ENCODE assay signal across 10 mouse cellular contexts in the genomic region with DNA sequence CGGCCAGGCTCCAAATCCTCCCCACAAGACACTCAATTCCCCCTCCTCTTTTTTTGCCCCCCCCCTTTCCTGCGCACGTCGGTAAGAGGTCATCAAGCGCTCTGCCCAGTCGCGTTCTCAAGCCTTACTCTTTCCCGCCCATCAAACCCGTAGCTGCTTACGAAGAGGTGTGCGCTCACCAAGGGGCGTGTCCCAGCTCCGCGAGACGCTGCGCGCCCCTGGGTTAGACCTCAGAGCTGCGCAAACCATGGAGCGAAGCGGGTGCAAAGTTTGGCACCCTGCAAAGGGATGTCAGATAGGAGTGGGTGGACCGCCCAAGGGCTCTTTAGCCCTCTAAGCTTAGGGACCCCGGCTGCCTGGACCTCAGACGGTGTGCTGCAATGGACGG. TPM values are rescaled to one million over a fixed set of nuclear protein-coding genes. Genes with fewer than 3 reads are reported as not detected.
DNase-seq lines count a peak whose midpoint lies in the region; ATAC-seq lines count a peak whose summit lies in the region.
"Had no signal": no experiment of that assay in that cellular context is flagged by ENCODE, and none has a peak within 500 bp of the region (broad histone marks: within the 10 kb centered on the region; RNA-seq: fewer than 3 reads in every experiment).

No protein-coding gene starts in this region.

- peak; percentile 87 for ATAC-seq in forebrain, embryonic 14.5 days
- peak; percentile 81 for ATAC-seq in kidney, embryonic 14.5 days (ENCODE audit: low FRiP score, low TSS enrichment)

- H3K36me3 ChIP-seq in forebrain, embryonic 14.5 days (ENCODE audit: control insufficient read depth, insufficient read depth, low read length), result no peaks in the 10 kb centered on the region
- no peaks in the 10 kb centered on the region for H3K36me3 ChIP-seq in kidney, embryonic 14.5 days (ENCODE audit: control insufficient read depth, insufficient read depth, low read length)
- H3K36me3 ChIP-seq: G1E had no signal

- peak; percentile 63 for DNase-seq in heart, adult 11 months
- DNase-seq in heart, postnatal 36 days, result no peak
- DNase-seq in adrenal gland, adult 2 months, result peak; percentile 59
- peak; percentile 64 for DNase-seq in forebrain, embryonic 14.5 days (ENCODE audit: low spot score)
- peak; percentile 1 for DNase-seq in lung, postnatal 14 days
- DNase-seq in yolk sac, embryonic 10.5 days (ENCODE audit: low spot score), result peak; percentile 34
- no peak for DNase-seq in frontal cortex, postnatal 10 days (ENCODE audit: low spot score in 2 of 2)

- 29% methylated on average over 24 of the region's 24 CpGs for WGBS in forebrain, embryonic 14.5 days
- 22% methylated on average over 24 of the region's 24 CpGs for WGBS in kidney, embryonic 14.5 days

- H3K4me3 ChIP-seq in forebrain, embryonic 14.5 days (ENCODE audit: low read depth, low read length), result peak overlapping the region; percentile 32
- H3K4me3 ChIP-seq in kidney, embryonic 14.5 days (ENCODE audit: low read length), result peak overlapping the region; percentile 30

- no peak overlapping the region for H3K27ac ChIP-seq in forebrain, embryonic 14.5 days (ENCODE audit: low read depth, low read length)
- no peak overlapping the region for H3K27ac ChIP-seq in kidney, embryonic 14.5 days (ENCODE audit: low read depth, low read length)

- H3K4me1 ChIP-seq in forebrain, embryonic 14.5 days (ENCODE audit: control insufficient read depth, insufficient read depth, low read length), result no peaks in the 10 kb centered on the region
- H3K4me1 ChIP-seq in kidney, embryonic 14.5 days (ENCODE audit: control insufficient read depth, insufficient read depth, low read length), result no peaks in the 10 kb centered on the region

- intact Hi-C loops in heart, postnatal 36 days (cut with DNase I), result no loop called here

- H3K9me3 ChIP-seq in forebrain, embryonic 14.5 days (replicated peaks; ENCODE audit: control insufficient read depth, low read length), result no peaks in the 10 kb centered on the region
- no peaks in the 10 kb centered on the region for H3K9me3 ChIP-seq in kidney, embryonic 14.5 days (ENCODE audit: control insufficient read depth, low read length)

- H3K27me3 ChIP-seq in forebrain, embryonic 14.5 days (replicated peaks; ENCODE audit: control insufficient read depth, insufficient read depth, low read length), result peaks cover 3% of the 10 kb centered on the region; the same call in 1 of the 2 replicates
- peaks cover 12% of the 10 kb centered on the region for H3K27me3 ChIP-seq in kidney, embryonic 14.5 days (ENCODE audit: control insufficient read depth, insufficient read depth, low read length)

- H3K4me2 ChIP-seq in forebrain, embryonic 14.5 days (ENCODE audit: low read length), result peak overlapping the region; percentile 55
- peak overlapping the region; percentile 44 for H3K4me2 ChIP-seq in kidney, embryonic 14.5 days (replicated peaks; ENCODE audit: low read depth, low read length)

- no peak overlapping the region for H3K9ac ChIP-seq in forebrain, embryonic 14.5 days (ENCODE audit: low read length)
- no peak overlapping the region for H3K9ac ChIP-seq in kidney, embryonic 14.5 days (ENCODE audit: low read depth, low read length)

RNA-seq across cellular contexts. Expression of a gene that starts 0.9 kb away (rescaled TPM):
- total RNA-seq in heart, postnatal 36 days (2021), result under 1 TPM in 1 of 2 experiments, not detected in 1; 0.08 TPM
- 1 to 10 TPM; 3.7 to 3.8 TPM for total RNA-seq in adrenal gland, adult 2 months (2021)
- 0.17 and 0.23 TPM in 2 replicates for polyA plus RNA-seq in adrenal gland, adult 2 months (2012; rRNA removed)
- 0.67 and 0.68 TPM in 2 replicates for polyA plus RNA-seq in forebrain, embryonic 14.5 days (2014; fragmentation: Nextera tagmentation; extraction: Ambion mirVana)
- polyA plus RNA-seq in kidney, embryonic 14.5 days (2014; fragmentation: Nextera tagmentation; extraction: Ambion mirVana), result 0.20 and 0.39 TPM in 2 replicates
- polyA plus RNA-seq: G1E; large intestine, adult 2 months had no signal

Comparison
In these comparisons a context has a peak if more than half of its experiments do, and no peak if none do; other contexts are left out.
1. DNase-seq: peak in heart, adult 11 months (single experiment), adrenal gland, adult 2 months (single experiment), forebrain, embryonic 14.5 days (single experiment), lung, postnatal 14 days (single experiment) and yolk sac, embryonic 10.5 days (single experiment); none in heart, postnatal 36 days (0 of 2) and frontal cortex, postnatal 10 days (0 of 2).